Mouse (Mus musculus): ENCODE measurements around the gene Zyg11a. TPM values are rescaled to one million over a fixed set of nuclear protein-coding genes. Genes with fewer than 3 reads are reported as not detected.
"Not testable (repeated sequence)": the region's sequence is repeated elsewhere in the genome, so short reads cannot be mapped to it uniquely, and the experiment has no call there.

Gene Zyg11a
- polyA plus RNA-seq, 1 experiment from 2014 or later: 0.26 TPM

DNA sequence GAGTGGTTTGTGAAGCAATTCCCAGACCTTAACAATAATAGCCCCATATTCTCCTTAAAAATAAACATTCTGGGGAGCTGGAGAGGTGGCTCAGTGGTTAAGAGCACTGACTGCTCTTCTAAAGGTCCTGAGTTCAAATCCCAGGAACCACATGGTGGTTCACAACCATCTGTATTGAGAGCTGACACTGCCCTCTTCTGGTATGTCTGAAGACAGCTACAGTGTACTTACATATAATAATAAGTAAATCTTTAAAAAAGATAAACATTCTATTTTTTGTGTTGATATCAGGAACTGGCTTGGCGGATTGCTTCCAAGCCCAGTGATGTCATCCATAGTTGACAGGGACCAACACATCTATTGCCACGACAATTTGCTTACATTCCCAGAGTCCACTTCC, 74.7 kb downstream of the Zyg11a start:
- H3K27me3 ChIP-seq; H3K4me2 ChIP-seq; ATAC-seq (replicated peaks; ENCODE audit: low FRiP score); H3K9me3 ChIP-seq (replicated peaks); H3K4me1 ChIP-seq; H3K9ac ChIP-seq; H3K4me3 ChIP-seq (replicated peaks); H3K27ac ChIP-seq; H3K36me3 ChIP-seq: not testable (repeated sequence)
- WGBS: 78% methylated on average over 2 of the region's 2 CpGs

DNA sequence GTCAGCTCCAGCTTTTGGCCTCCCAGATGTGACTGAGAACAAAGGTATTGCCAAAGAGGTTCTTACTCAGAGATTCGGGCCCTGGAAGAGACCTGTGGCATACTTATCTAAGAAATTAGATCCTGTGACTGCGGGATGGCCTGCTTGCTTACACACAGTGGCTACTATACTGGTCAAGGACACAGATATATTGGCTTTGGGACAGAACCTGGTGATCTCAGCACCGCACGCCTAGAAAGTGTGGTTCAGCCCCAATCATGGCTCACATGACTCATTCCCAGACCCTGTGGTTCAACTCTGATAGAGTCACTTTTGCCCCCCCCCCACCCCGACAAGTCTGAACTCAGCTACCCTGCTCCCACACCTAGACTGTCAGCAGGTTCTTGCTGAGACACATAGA, 80.9 kb downstream of the Zyg11a start:
- no peak overlapping the region for H3K4me3 ChIP-seq (replicated peaks)
- no peaks in the 10 kb centered on the region for H3K9me3 ChIP-seq (replicated peaks)
- no peaks in the 10 kb centered on the region for H3K4me1 ChIP-seq
- no peak overlapping the region for H3K27ac ChIP-seq
- H3K36me3 ChIP-seq: no peaks in the 10 kb centered on the region
- no peak for ATAC-seq (replicated peaks; ENCODE audit: low FRiP score)
- H3K4me2 ChIP-seq: no peak overlapping the region
- H3K9ac ChIP-seq: no peak overlapping the region
- WGBS: 87% methylated on average over 5 of the region's 5 CpGs
- no peaks in the 10 kb centered on the region for H3K27me3 ChIP-seq

Other genes with a start within 250 kb of the Zyg11a start
- gene Slc1a7, start 249.7 kb downstream of the Zyg11a start, polyA plus RNA-seq (2015; fragmentation: Nextera tagmentation; extraction: Ambion mirVana): not detected in 2 replicates
- gene Podn, start 121.6 kb downstream of the Zyg11a start, polyA plus RNA-seq (2015; fragmentation: Nextera tagmentation; extraction: Ambion mirVana): 0.53 and 1.1 TPM in 2 replicates
- 228 and 229 TPM in 2 replicates for gene Scp2, start 73.0 kb downstream of the Zyg11a start, polyA plus RNA-seq (2015; fragmentation: Nextera tagmentation; extraction: Ambion mirVana)
- 36.4 and 37.2 TPM in 2 replicates for gene Echdc2, start 52.6 kb downstream of the Zyg11a start, polyA plus RNA-seq (2015; fragmentation: Nextera tagmentation; extraction: Ambion mirVana)
- gene Zyg11b, start 83.0 kb upstream of the Zyg11a start, polyA plus RNA-seq (2015; fragmentation: Nextera tagmentation; extraction: Ambion mirVana): 10.6 and 12.2 TPM in 2 replicates
- gene Coa7, start 110.1 kb upstream of the Zyg11a start, polyA plus RNA-seq (2015; fragmentation: Nextera tagmentation; extraction: Ambion mirVana): 57.3 and 61.0 TPM in 2 replicates
- 1.0 and 1.7 TPM in 2 replicates for gene Shisal2a, start 165.3 kb upstream of the Zyg11a start, polyA plus RNA-seq (2015; fragmentation: Nextera tagmentation; extraction: Ambion mirVana)
- gene Gpx7, start 188.9 kb upstream of the Zyg11a start, polyA plus RNA-seq (2015; fragmentation: Nextera tagmentation; extraction: Ambion mirVana): 62.3 and 69.4 TPM in 2 replicates
- gene Tut4, start 241.4 kb upstream of the Zyg11a start, polyA plus RNA-seq (2015; fragmentation: Nextera tagmentation; extraction: Ambion mirVana): 70.3 and 74.0 TPM in 2 replicates

Data from kidney, embryonic 15.5 days (tissue).